In genomic region chr1:135262329-135262728, GRCm38 (mm10) we compare ENCODE assay signal across 29 mouse cellular contexts. TPM values are rescaled to one million over a fixed set of nuclear protein-coding genes. Genes with fewer than 3 reads are reported as not detected.
DNase-seq lines count a peak whose midpoint lies in the region; ATAC-seq and TF ChIP-seq lines count a peak whose summit lies in the region.
"Had no signal": no experiment of that assay in that cellular context is flagged by ENCODE, and none has a peak within 500 bp of the region (broad histone marks: within the 10 kb centered on the region; RNA-seq: fewer than 3 reads in every experiment).

No protein-coding gene starts in this region.

- H3K9me3 ChIP-seq in intestine, postnatal 0 days (ENCODE audit: control insufficient read depth) = no peaks in the 10 kb centered on the region
- H3K9me3 ChIP-seq in intestine, embryonic 15.5 days = no peaks in the 10 kb centered on the region
- no peaks in the 10 kb centered on the region for H3K9me3 ChIP-seq in midbrain, embryonic 11.5 days (ENCODE audit: control insufficient read depth, low read length)
- H3K9me3 ChIP-seq in midbrain, embryonic 14.5 days (ENCODE audit: control insufficient read depth, low read length) = no peaks in the 10 kb centered on the region
- H3K9me3 ChIP-seq in stomach, postnatal 0 days (ENCODE audit: control insufficient read depth, low read length) = no peaks in the 10 kb centered on the region
- H3K9me3 ChIP-seq in liver, embryonic 11.5 days (ENCODE audit: control insufficient read depth, low read length) = no peaks in the 10 kb centered on the region
- H3K9me3 ChIP-seq: embryonic facial prominence, embryonic 10.5 days; embryonic facial prominence, embryonic 13.5 days; forebrain, embryonic 12.5 days; forebrain, embryonic 15.5 days; heart, embryonic 12.5 days; heart, embryonic 15.5 days; hindbrain, embryonic 10.5 days; hindbrain, embryonic 13.5 days had no signal

- no peak overlapping the region for H3K27ac ChIP-seq in intestine, postnatal 0 days (ENCODE audit: low read depth, low read length)
- no peak overlapping the region for H3K27ac ChIP-seq in intestine, embryonic 15.5 days
- no peak overlapping the region for H3K27ac ChIP-seq in midbrain, embryonic 11.5 days (ENCODE audit: low read depth, low read length)
- no peak overlapping the region for H3K27ac ChIP-seq in midbrain, embryonic 14.5 days (replicated peaks; ENCODE audit: low read depth, low read length)
- H3K27ac ChIP-seq in stomach, postnatal 0 days (replicated peaks) = peak overlapping the region; percentile 77
- no peak overlapping the region for H3K27ac ChIP-seq in liver, embryonic 11.5 days (ENCODE audit: low read depth, low read length)
- H3K27ac ChIP-seq: embryonic facial prominence, embryonic 10.5 days; embryonic facial prominence, embryonic 13.5 days; forebrain, embryonic 12.5 days; forebrain, embryonic 15.5 days; heart, embryonic 15.5 days; hindbrain, embryonic 10.5 days; hindbrain, embryonic 13.5 days; hindbrain, postnatal 0 days had no signal

- no peak overlapping the region for H3K4me3 ChIP-seq in intestine, postnatal 0 days (ENCODE audit: low read depth, low read length)
- H3K4me3 ChIP-seq in intestine, embryonic 15.5 days (replicated peaks) = no peak overlapping the region
- H3K4me3 ChIP-seq in midbrain, embryonic 11.5 days (ENCODE audit: low read depth, low read length) = no peak overlapping the region
- no peak overlapping the region for H3K4me3 ChIP-seq in midbrain, embryonic 14.5 days (replicated peaks; ENCODE audit: low read depth, low read length)
- H3K4me3 ChIP-seq in stomach, postnatal 0 days (ENCODE audit: low read depth, low read length) = no peak overlapping the region
- H3K4me3 ChIP-seq in liver, embryonic 11.5 days (ENCODE audit: low read depth, low read length) = no peak overlapping the region
- H3K4me3 ChIP-seq: embryonic facial prominence, embryonic 10.5 days; embryonic facial prominence, embryonic 13.5 days; erythroblast, embryonic 14.5 days; forebrain, embryonic 12.5 days; forebrain, embryonic 15.5 days; heart, embryonic 12.5 days; heart, embryonic 15.5 days; hindbrain, embryonic 10.5 days; hindbrain, embryonic 13.5 days had no signal

- DNase-seq in midbrain, embryonic 11.5 days (ENCODE audit: low spot score, missing footprints) = peak; percentile 78
- DNase-seq in midbrain, embryonic 14.5 days = no peak
- peak; percentile 58 for DNase-seq in ES-CJ7 (ENCODE audit: low read depth, low spot score)
- no peak for DNase-seq in stomach, postnatal 0 days (ENCODE audit: low spot score)
- DNase-seq in cerebellum, adult 9-11 months = no peak
- no peak for DNase-seq in liver, embryonic 11.5 days (ENCODE audit: low spot score)
- DNase-seq: adrenal gland, postnatal 10 days; adrenal gland, postnatal 36 days; B cell, adult 2 months; cerebellum, adult 2 months; cerebellum, postnatal 10 days; cerebellum, postnatal 36 days; embryo, embryonic 11 days; gastrocnemius, postnatal 25 days; heart, adult 18-20 months; heart, postnatal 10 days; heart, postnatal 36 days had no signal

- H3K36me3 ChIP-seq in intestine, postnatal 0 days (ENCODE audit: control insufficient read depth, insufficient read depth) = peaks cover 56% of the 10 kb centered on the region
- peaks cover 35% of the 10 kb centered on the region for H3K36me3 ChIP-seq in intestine, embryonic 15.5 days
- peaks cover 5% of the 10 kb centered on the region; the same call in 1 of the 2 replicates for H3K36me3 ChIP-seq in midbrain, embryonic 11.5 days (ENCODE audit: control insufficient read depth, insufficient read depth, low read length)
- peaks cover 56% of the 10 kb centered on the region for H3K36me3 ChIP-seq in midbrain, embryonic 14.5 days (ENCODE audit: control insufficient read depth, insufficient read depth, low read length)
- H3K36me3 ChIP-seq in stomach, postnatal 0 days (ENCODE audit: control insufficient read depth, insufficient read depth, low read length) = peaks cover 14% of the 10 kb centered on the region; the same call in 1 of the 2 replicates
- peaks cover 14% of the 10 kb centered on the region for H3K36me3 ChIP-seq in liver, embryonic 11.5 days (ENCODE audit: control insufficient read depth, insufficient read depth, low read length)

- H3K4me1 ChIP-seq in intestine, postnatal 0 days (replicated peaks; ENCODE audit: control insufficient read depth, insufficient read depth, low read length) = no peaks in the 10 kb centered on the region
- H3K4me1 ChIP-seq in intestine, embryonic 15.5 days (replicated peaks) = peaks cover 12% of the 10 kb centered on the region; the same call in 1 of the 2 replicates
- H3K4me1 ChIP-seq in midbrain, embryonic 11.5 days (ENCODE audit: control insufficient read depth, insufficient read depth, low read length) = peaks cover 9% of the 10 kb centered on the region
- H3K4me1 ChIP-seq in midbrain, embryonic 14.5 days (ENCODE audit: control insufficient read depth, insufficient read depth, low read length) = peaks cover 9% of the 10 kb centered on the region; the same call in 1 of the 2 replicates
- 0 out of 2 replicates have a peak, but pooled peaks cover 2% of the 10 kb centered on the region for H3K4me1 ChIP-seq in stomach, postnatal 0 days (replicated peaks; ENCODE audit: control insufficient read depth, insufficient read depth)
- peaks cover 7% of the 10 kb centered on the region; the same call in 1 of the 2 replicates for H3K4me1 ChIP-seq in liver, embryonic 11.5 days (replicated peaks; ENCODE audit: control insufficient read depth, insufficient read depth, low read length)

- ATAC-seq in intestine, postnatal 0 days = no peak
- no peak for ATAC-seq in intestine, embryonic 15.5 days
- ATAC-seq in midbrain, embryonic 11.5 days (ENCODE audit: low FRiP score) = no peak
- no peak for ATAC-seq in midbrain, embryonic 14.5 days (ENCODE audit: low FRiP score, low TSS enrichment)
- ATAC-seq in stomach, postnatal 0 days (ENCODE audit: low FRiP score, low TSS enrichment) = no peak
- ATAC-seq in liver, embryonic 11.5 days (replicated peaks; ENCODE audit: low FRiP score) = no peak
- ATAC-seq: forebrain, embryonic 15.5 days; hindbrain, postnatal 0 days had no signal

- TF ChIP-seq EP300 in stomach, postnatal 0 days (optimal IDR thresholded peaks at IDR 0.05) = no peak

- H3K9ac ChIP-seq in intestine, postnatal 0 days (ENCODE audit: low read depth, low read length) = no peak overlapping the region
- H3K9ac ChIP-seq in intestine, embryonic 15.5 days = no peak overlapping the region
- no peak overlapping the region for H3K9ac ChIP-seq in midbrain, embryonic 11.5 days (ENCODE audit: low read length)
- no peak overlapping the region for H3K9ac ChIP-seq in midbrain, embryonic 14.5 days (replicated peaks; ENCODE audit: low read length)
- no peak overlapping the region for H3K9ac ChIP-seq in stomach, postnatal 0 days (ENCODE audit: low read length)
- no peak overlapping the region for H3K9ac ChIP-seq in liver, embryonic 11.5 days (ENCODE audit: low read depth, low read length)
- H3K9ac ChIP-seq: embryonic facial prominence, embryonic 13.5 days; forebrain, embryonic 12.5 days; forebrain, embryonic 15.5 days; heart, embryonic 12.5 days; heart, embryonic 15.5 days; hindbrain, embryonic 13.5 days had no signal

- no peak overlapping the region for H3K4me2 ChIP-seq in intestine, postnatal 0 days (replicated peaks; ENCODE audit: low read depth)
- no peak overlapping the region for H3K4me2 ChIP-seq in intestine, embryonic 15.5 days (replicated peaks)
- H3K4me2 ChIP-seq in midbrain, embryonic 11.5 days = no peak overlapping the region
- H3K4me2 ChIP-seq in midbrain, embryonic 14.5 days (ENCODE audit: low read length) = no peak overlapping the region
- no peak overlapping the region for H3K4me2 ChIP-seq in stomach, postnatal 0 days (replicated peaks; ENCODE audit: low read depth)
- H3K4me2 ChIP-seq in liver, embryonic 11.5 days = no peak overlapping the region
- H3K4me2 ChIP-seq: embryonic facial prominence, embryonic 13.5 days; forebrain, embryonic 12.5 days; forebrain, embryonic 15.5 days; heart, embryonic 12.5 days; heart, embryonic 15.5 days; hindbrain, embryonic 13.5 days had no signal

- WGBS in intestine, postnatal 0 days = 82% methylated on average over 3 of the region's 3 CpGs
- WGBS in intestine, embryonic 15.5 days = 82% methylated on average over 3 of the region's 3 CpGs
- 79% methylated on average over 3 of the region's 3 CpGs for WGBS in midbrain, embryonic 11.5 days
- WGBS in midbrain, embryonic 14.5 days = 82% methylated on average over 3 of the region's 3 CpGs
- WGBS in stomach, postnatal 0 days = 85% methylated on average over 3 of the region's 3 CpGs
- WGBS in liver, embryonic 11.5 days = 77% methylated on average over 3 of the region's 3 CpGs

- TF ChIP-seq CTCF in intestine, postnatal 0 days (IDR thresholded peaks at IDR 0.05; ENCODE audit: low read depth) = peak; percentile 24; the same call in 1 of the 2 replicates
- TF ChIP-seq CTCF in stomach, postnatal 0 days (IDR thresholded peaks at IDR 0.05; ENCODE audit: low read depth) = no peak

- H3K27me3 ChIP-seq in intestine, postnatal 0 days (replicated peaks; ENCODE audit: control insufficient read depth, insufficient read depth, low read length) = no peaks in the 10 kb centered on the region
- no peaks in the 10 kb centered on the region for H3K27me3 ChIP-seq in intestine, embryonic 15.5 days (replicated peaks)
- no peaks in the 10 kb centered on the region for H3K27me3 ChIP-seq in midbrain, embryonic 11.5 days (ENCODE audit: control insufficient read depth, insufficient read depth, low read length)
- H3K27me3 ChIP-seq in midbrain, embryonic 14.5 days (ENCODE audit: control insufficient read depth, insufficient read depth, low read length) = no peaks in the 10 kb centered on the region
- H3K27me3 ChIP-seq in stomach, postnatal 0 days (ENCODE audit: control insufficient read depth, insufficient read depth, low read length) = no peaks in the 10 kb centered on the region
- no peaks in the 10 kb centered on the region for H3K27me3 ChIP-seq in liver, embryonic 11.5 days (replicated peaks; ENCODE audit: control insufficient read depth, insufficient read depth, low read length)
- H3K27me3 ChIP-seq: embryonic facial prominence, embryonic 13.5 days; forebrain, embryonic 12.5 days; forebrain, embryonic 15.5 days had no signal

RNA-seq across cellular contexts. Expression of gene Elf3, which starts 4.0 kb away (rescaled TPM):
- polyA plus RNA-seq in intestine, postnatal 0 days (2015; fragmentation: Nextera tagmentation; extraction: Ambion mirVana) = 159 and 164 TPM in 2 replicates
- 209 and 213 TPM in 2 replicates for polyA plus RNA-seq in intestine, embryonic 15.5 days (2015; fragmentation: Nextera tagmentation; extraction: Ambion mirVana)
- polyA plus RNA-seq in midbrain, embryonic 11.5 days (2014; fragmentation: Nextera tagmentation; extraction: Ambion mirVana) = 0.21 and 0.42 TPM in 2 replicates
- 0.15 and 0.25 TPM in 2 replicates for polyA plus RNA-seq in midbrain, embryonic 14.5 days (2014; fragmentation: Nextera tagmentation; extraction: Ambion mirVana)
- 152 and 162 TPM in 2 replicates for polyA plus RNA-seq in stomach, postnatal 0 days (2015; fragmentation: Nextera tagmentation; extraction: Ambion mirVana)
- polyA plus RNA-seq in liver, embryonic 11.5 days (2014; fragmentation: Nextera tagmentation; extraction: Ambion mirVana) = 2.0 and 2.4 TPM in 2 replicates
- polyA plus RNA-seq: erythroblast, embryonic 14.5 days had no signal

RNA-seq across cellular contexts. Expression of gene Rnpep, which starts 21.6 kb away (rescaled TPM):
- 136 and 141 TPM in 2 replicates for polyA plus RNA-seq in intestine, postnatal 0 days (2015; fragmentation: Nextera tagmentation; extraction: Ambion mirVana)
- polyA plus RNA-seq in intestine, embryonic 15.5 days (2015; fragmentation: Nextera tagmentation; extraction: Ambion mirVana) = 155 and 158 TPM in 2 replicates
- 95.8 and 96.2 TPM in 2 replicates for polyA plus RNA-seq in midbrain, embryonic 11.5 days (2014; fragmentation: Nextera tagmentation; extraction: Ambion mirVana)
- 74.3 and 91.6 TPM in 2 replicates for polyA plus RNA-seq in midbrain, embryonic 14.5 days (2014; fragmentation: Nextera tagmentation; extraction: Ambion mirVana)
- 54.7 and 61.2 TPM in 2 replicates for polyA plus RNA-seq in stomach, postnatal 0 days (2015; fragmentation: Nextera tagmentation; extraction: Ambion mirVana)
- polyA plus RNA-seq in liver, embryonic 11.5 days (2014; fragmentation: Nextera tagmentation; extraction: Ambion mirVana) = 64.5 and 67.4 TPM in 2 replicates

RNA-seq across cellular contexts. Expression of gene Timm17a, which starts 51.2 kb away (rescaled TPM):
- 257 and 271 TPM in 2 replicates for polyA plus RNA-seq in intestine, postnatal 0 days (2015; fragmentation: Nextera tagmentation; extraction: Ambion mirVana)
- 246 and 278 TPM in 2 replicates for polyA plus RNA-seq in intestine, embryonic 15.5 days (2015; fragmentation: Nextera tagmentation; extraction: Ambion mirVana)
- 177 and 180 TPM in 2 replicates for polyA plus RNA-seq in midbrain, embryonic 11.5 days (2014; fragmentation: Nextera tagmentation; extraction: Ambion mirVana)
- 136 and 154 TPM in 2 replicates for polyA plus RNA-seq in midbrain, embryonic 14.5 days (2014; fragmentation: Nextera tagmentation; extraction: Ambion mirVana)
- 237 and 250 TPM in 2 replicates for polyA plus RNA-seq in stomach, postnatal 0 days (2015; fragmentation: Nextera tagmentation; extraction: Ambion mirVana)
- polyA plus RNA-seq in liver, embryonic 11.5 days (2014; fragmentation: Nextera tagmentation; extraction: Ambion mirVana) = 258 and 269 TPM in 2 replicates

Comparison
In these comparisons a context has a peak if more than half of its experiments do, and no peak if none do; other contexts are left out.
1. DNase-seq: peak in midbrain, embryonic 11.5 days (single experiment) and ES-CJ7 (single experiment); none in midbrain, embryonic 14.5 days (single experiment), stomach, postnatal 0 days (single experiment), cerebellum, adult 9-11 months (single experiment) and liver, embryonic 11.5 days (single experiment).
2. RNA of gene Elf3, which starts 4.0 kb away (polyA plus RNA-seq): 209 to 213 TPM in intestine, embryonic 15.5 days, 159 to 164 TPM in intestine, postnatal 0 days and 152 to 162 TPM in stomach, postnatal 0 days; 2.0 to 2.4 TPM in liver, embryonic 11.5 days, 0.21 to 0.42 TPM in midbrain, embryonic 11.5 days and 0.15 to 0.25 TPM in midbrain, embryonic 14.5 days; every median in the first group is over 10 times any median in the second.